Mouse (Mus musculus): ENCODE data around the gene Sypl2. TPM values are rescaled to one million over a fixed set of nuclear protein-coding genes. Genes with fewer than 3 reads are reported as not detected.

Gene Sypl2
- total RNA-seq (2012; rRNA removed) (not detected in 2 replicates), polyA plus RNA-seq (2012; ENCODE audit: insufficient read depth in 1 of 2, insufficient read length in 2 of 2, low read depth in 1 of 2, low replicate concordance in 2 of 2, missing spikeins in 1 of 2) (not detected)

DNA sequence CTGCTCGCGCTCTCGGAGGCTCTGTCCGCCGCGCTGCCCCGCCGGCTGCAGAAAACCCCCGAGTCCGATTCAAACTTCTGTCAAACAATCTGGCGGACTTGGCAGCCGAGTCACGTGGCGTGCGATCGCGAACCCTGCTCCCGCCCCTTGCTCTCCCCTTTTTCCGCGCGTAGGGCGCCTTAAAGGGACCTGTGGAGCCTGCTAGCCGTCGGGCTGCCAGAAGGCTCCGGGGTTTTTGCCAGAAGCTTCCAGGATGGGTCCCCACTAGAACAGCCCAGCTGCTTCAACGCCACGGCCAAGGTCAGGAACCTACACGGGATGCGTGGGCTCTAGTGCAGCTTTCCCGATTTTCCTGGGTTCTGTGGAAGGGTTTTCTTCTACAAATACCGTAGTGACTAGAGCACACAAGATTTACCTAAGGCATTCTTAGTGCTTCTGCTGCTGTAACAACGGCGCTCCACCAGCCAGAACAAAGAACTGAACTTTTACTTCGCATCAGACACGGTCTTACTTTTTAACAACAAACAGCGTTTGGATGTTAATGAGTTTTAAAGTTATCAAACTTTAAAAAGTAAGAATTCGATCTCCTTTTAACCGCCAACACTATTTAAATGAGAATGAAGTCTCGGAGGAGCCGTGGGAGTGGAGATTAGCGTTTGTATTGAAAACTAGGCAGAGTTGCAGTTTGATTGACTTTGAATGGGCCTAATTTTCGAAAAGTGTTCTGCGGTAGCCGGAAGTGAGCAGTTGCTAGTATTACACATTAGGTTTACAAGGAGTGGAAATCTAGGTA lies at the start of gene Sypl2:
Gene Sypl2, minus strand, starts transcription at position 91 of the 793 bp plus-strand sequence.
- no peak for DNase-seq (ENCODE audit: low read depth, low spot score)
- Histone ChIP-seq H3K4me1 (ENCODE audit: control insufficient read depth in 1 of 2, insufficient read depth in 2 of 2, low read length in 2 of 2) (no peaks in the 10 kb centered on the region), H3K9ac (ENCODE audit: control insufficient read depth, low read depth, low read length, poor library complexity, severe bottlenecking) (no peak within 1 kb of the TSS), H3K79me2 (ENCODE audit: control insufficient read depth, insufficient read depth, low read length, poor library complexity) (no peaks in the 10 kb centered on the region), H3K27ac (ENCODE audit: control insufficient read depth, low read depth, low read length) (no peak within 1 kb of the TSS), H3K4me3 (ENCODE audit: control insufficient read depth in 1 of 2, insufficient read depth in 1 of 2, low read depth in 2 of 2, low read length in 2 of 2) (no peak within 1 kb of the TSS), H3K9me3 (replicated peaks; ENCODE audit: insufficient read depth, low read length) (no peaks in the 10 kb centered on the region), H3K27me3 (ENCODE audit: control insufficient read depth in 1 of 2, insufficient read depth in 2 of 2, low read length in 2 of 2) (peaks cover 9 to 18% of the 10 kb centered on the region in 2 experiments), H3K36me3 (ENCODE audit: control insufficient read depth in 1 of 2, insufficient read depth in 2 of 2, low read length in 2 of 2) (no peaks in the 10 kb centered on the region)
- TF ChIP-seq ZNF384 (IDR thresholded peaks at IDR 0.05; ENCODE audit: low read depth, low read length) (no peak), MAZ (IDR thresholded peaks at IDR 0.05; ENCODE audit: low read depth, low read length) (no peak), CHD1 (IDR thresholded peaks at IDR 0.05; ENCODE audit: low read depth, low read length) (no peak), HCFC1 (IDR thresholded peaks at IDR 0.05; ENCODE audit: low read depth, low read length) (no peak), USF2 (IDR thresholded peaks at IDR 0.05; ENCODE audit: borderline replicate concordance in 1 of 2, insufficient read depth in 1 of 2, low read depth in 1 of 2, low read length in 2 of 2) (no peak), MEF2A (IDR thresholded peaks at IDR 0.05; ENCODE audit: extremely low read depth, insufficient replicate concordance, low read depth, low read length, poor library complexity, severe bottlenecking) (no peak), GATA1 (IDR thresholded peaks at IDR 0.05; ENCODE audit: low read depth, low read length) (no peak), USF1 (IDR thresholded peaks at IDR 0.05; ENCODE audit: low read depth, low read length) (no peak), KAT2A (conservative IDR thresholded peaks at IDR 0.05; ENCODE audit: low read depth, low read length) (no peak), ZMIZ1 (IDR thresholded peaks at IDR 0.05; ENCODE audit: low read depth, low read length) (no peak), ZKSCAN1 (IDR thresholded peaks at IDR 0.05; ENCODE audit: low read depth, low read length) (no peak), RAD21 (IDR thresholded peaks at IDR 0.05; ENCODE audit: low read depth, low read length) (no peak), NELFE (IDR thresholded peaks at IDR 0.05; ENCODE audit: low read depth, low read length) (no peak), MAX (IDR thresholded peaks at IDR 0.05; ENCODE audit: low read length) (no peak), NRF1 (IDR thresholded peaks at IDR 0.05; ENCODE audit: insufficient read depth, low read depth, low read length, poor library complexity, severe bottlenecking) (no peak), MAFK (IDR thresholded peaks at IDR 0.05; ENCODE audit: borderline replicate concordance, low read depth, low read length) (no peak), GABPA (IDR thresholded peaks at IDR 0.05; ENCODE audit: low read depth, low read length) (no peak)

DNA sequence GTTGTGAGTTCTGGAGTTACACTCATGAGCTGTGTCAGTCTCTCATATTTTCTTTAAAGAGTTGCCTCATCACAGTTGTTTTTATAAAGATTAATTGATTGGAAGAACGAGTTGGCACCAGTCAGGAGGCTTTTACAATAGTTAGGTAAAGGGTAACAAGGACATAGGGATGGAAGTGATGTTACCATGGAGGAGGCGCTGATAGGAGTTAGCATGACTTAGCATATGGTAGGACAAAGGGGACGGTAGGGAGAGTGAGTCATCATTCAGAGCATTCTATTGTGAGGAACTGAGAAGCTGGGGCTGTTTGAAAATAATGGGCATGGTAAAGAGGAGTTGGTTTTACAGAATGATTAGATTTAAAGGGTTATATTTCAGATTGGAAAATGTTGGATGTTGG lies 32.9 kb upstream of the Sypl2 start:
- peak; percentile 86 for DNase-seq (ENCODE audit: low read depth, low spot score)
- Histone ChIP-seq H3K36me3 (ENCODE audit: control insufficient read depth in 1 of 2, insufficient read depth in 2 of 2, low read length in 2 of 2) (peaks cover 19 to 26% of the 10 kb centered on the region in 2 experiments), H3K9ac (ENCODE audit: control insufficient read depth, low read depth, low read length, poor library complexity, severe bottlenecking) (peak overlapping the region; percentile 93; the same call in 1 of the 2 replicates), H3K27me3 (ENCODE audit: control insufficient read depth in 1 of 2, insufficient read depth in 2 of 2, low read length in 2 of 2) (no peaks in the 10 kb centered on the region), H3K79me2 (ENCODE audit: control insufficient read depth, insufficient read depth, low read length, poor library complexity) (peaks cover 47% of the 10 kb centered on the region), H3K4me1 (ENCODE audit: control insufficient read depth in 1 of 2, insufficient read depth in 2 of 2, low read length in 2 of 2) (peaks cover 3 to 11% of the 10 kb centered on the region in 2 experiments; a peak in 3 of 4 replicates), H3K4me3 (ENCODE audit: control insufficient read depth in 1 of 2, insufficient read depth in 1 of 2, low read depth in 2 of 2, low read length in 2 of 2) (peak overlapping the region; percentile 33 to 94; a peak in 3 of 4 replicates), H3K9me3 (replicated peaks; ENCODE audit: insufficient read depth, low read length) (no peaks in the 10 kb centered on the region), H3K27ac (ENCODE audit: control insufficient read depth, low read depth, low read length) (peak overlapping the region; percentile 16; the same call in 1 of the 2 replicates)
- peak; percentile 37 to 59; a peak in 2 of 4 replicates for TF ChIP-seq EP300 (IDR thresholded peaks at IDR 0.05; ENCODE audit: low read depth in 1 of 2, low read length in 2 of 2)
- 0 out of 2 replicates have a peak, but pooled peaks have one; percentile 14 for TF ChIP-seq TCF12 (IDR thresholded peaks at IDR 0.05; ENCODE audit: low read depth, low read length)
- TF ChIP-seq ETS1 (IDR thresholded peaks at IDR 0.05; ENCODE audit: low read depth, low read length): peak; percentile 84
- no peak for TF ChIP-seq MEF2A (IDR thresholded peaks at IDR 0.05; ENCODE audit: extremely low read depth, insufficient replicate concordance, low read depth, low read length, poor library complexity, severe bottlenecking)
- TF ChIP-seq JUND (IDR thresholded peaks at IDR 0.05; ENCODE audit: low read depth, low read length): peak; percentile 90; the same call in 1 of the 2 replicates
- TF ChIP-seq SIN3A (IDR thresholded peaks at IDR 0.05; ENCODE audit: low read length): peak; percentile 88
- TF ChIP-seq GABPA (IDR thresholded peaks at IDR 0.05; ENCODE audit: low read depth, low read length): 0 out of 2 replicates have a peak, but pooled peaks have one; percentile 49
- TF ChIP-seq KAT2A (conservative IDR thresholded peaks at IDR 0.05; ENCODE audit: low read depth, low read length): no peak
- peak; percentile 63; the same call in 1 of the 2 replicates for TF ChIP-seq MYC (IDR thresholded peaks at IDR 0.05; ENCODE audit: low read depth, low read length)
- peak; percentile 35; the same call in 1 of the 2 replicates for TF ChIP-seq GATA1 (IDR thresholded peaks at IDR 0.05; ENCODE audit: low read depth, low read length)
- TF ChIP-seq MXI1 (IDR thresholded peaks at IDR 0.05; ENCODE audit: low read depth, low read length): peak; percentile 79
- TF ChIP-seq CHD1 (IDR thresholded peaks at IDR 0.05; ENCODE audit: low read depth, low read length): 0 out of 2 replicates have a peak, but pooled peaks have one; percentile 19
- TF ChIP-seq ZNF384 (IDR thresholded peaks at IDR 0.05; ENCODE audit: low read depth, low read length): no peak
